Mouse (Mus musculus) mouse embryonic stem cell (cell line): ENCODE data around the gene Dpp6.

ENCODE experiments used
- in situ Hi-C, 2 experiments: fragments of 300-500 bp; cut with MboI; formaldehyde crosslinking; loops; 1 replicate in 1 of 2; 3 replicates in 1 of 2; pipeline ENCODE4 v1.14.3; 2019 to 2020; ENCODE audit warnings: low sequenced_read_pairs in 2 of 2, low pct_unique_long_range_greater_than_20kb in 1 of 2, mixed read lengths in 1 of 2; ENCODE audit not compliant: unreplicated experiment in 1 of 2

The Dpp6 gene

GRCm38 (mm10) chr5:27134436-27135005, 317.5 kb downstream of the Dpp6 start:
- in situ Hi-C loops = no loop called here

DNA sequence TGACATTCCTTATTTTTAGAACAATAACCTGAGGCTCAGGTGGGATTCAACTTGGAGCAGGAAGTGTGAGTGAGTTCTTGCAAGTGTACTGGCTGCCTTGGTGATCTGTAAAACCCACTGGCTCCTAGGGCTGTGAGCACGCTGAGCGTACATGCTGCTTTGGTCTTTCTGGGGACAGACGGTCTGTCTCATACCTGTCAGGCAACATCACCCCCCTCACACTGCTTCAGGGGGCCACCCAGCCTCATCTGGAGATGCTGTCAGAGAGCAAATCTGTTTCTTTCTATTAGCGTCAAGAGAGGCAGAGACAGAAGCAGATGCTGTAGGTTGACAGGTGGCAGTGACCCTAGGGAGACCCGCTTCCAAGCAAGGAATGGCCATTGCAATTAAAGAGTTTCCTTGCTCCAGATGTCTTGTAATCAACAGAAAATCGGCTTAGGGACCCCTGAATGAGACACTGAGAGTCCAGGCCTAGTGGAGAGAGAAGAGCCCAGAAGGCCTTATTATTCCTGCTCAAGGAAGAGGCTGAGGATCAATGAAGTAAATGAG, 330.5 kb downstream of the Dpp6 start:
- in situ Hi-C loops = no loop called here

GRCm38 (mm10) chr5:27151017-27151416, 334.0 kb downstream of the Dpp6 start:
- in situ Hi-C loops = no loop called here

DNA sequence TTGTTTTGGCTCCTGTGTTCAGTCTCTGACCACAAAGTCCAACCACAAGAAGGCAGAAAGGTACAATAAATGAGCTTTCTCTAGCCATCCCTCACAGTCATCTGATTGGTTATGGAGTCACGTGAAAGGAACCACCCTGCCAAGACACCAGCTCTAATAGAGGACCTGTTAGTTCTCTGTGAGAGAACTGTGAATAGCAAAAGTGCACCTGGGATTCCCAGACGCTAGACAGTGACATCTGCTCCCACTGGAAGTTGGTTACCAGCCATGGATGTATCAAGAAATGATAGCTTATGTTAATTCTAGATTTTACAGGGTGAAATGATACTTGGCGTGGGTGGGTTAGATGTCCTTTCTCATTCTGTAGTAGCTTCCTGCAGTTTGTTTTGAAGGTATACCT, 338.7 kb downstream of the Dpp6 start:
- in situ Hi-C loops = no loop called here

DNA sequence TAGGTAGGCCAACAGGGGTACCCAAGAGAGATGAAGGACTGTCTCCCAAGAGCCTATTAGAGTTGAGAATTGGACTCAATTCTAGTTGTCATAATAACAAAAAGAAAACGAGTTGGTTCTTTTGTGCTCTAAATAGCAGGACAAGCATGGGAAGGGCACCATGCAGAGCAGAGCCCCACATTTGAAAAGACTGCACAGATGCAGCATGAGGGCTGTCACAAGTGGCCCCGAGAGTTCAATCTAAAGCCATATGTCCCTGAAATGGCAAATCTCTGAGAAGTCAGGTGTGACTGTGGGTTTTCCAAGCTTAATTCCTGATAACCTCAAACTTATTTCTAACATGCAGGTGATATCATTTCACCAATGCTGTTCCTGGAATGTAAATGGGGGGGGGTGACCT, 339.4 kb downstream of the Dpp6 start:
- in situ Hi-C loops = no loop called here

- in situ Hi-C loops = no loop called here
Measured at GRCm38 (mm10) chr5:27161122-27161645, 344.2 kb downstream of the Dpp6 start.

DNA sequence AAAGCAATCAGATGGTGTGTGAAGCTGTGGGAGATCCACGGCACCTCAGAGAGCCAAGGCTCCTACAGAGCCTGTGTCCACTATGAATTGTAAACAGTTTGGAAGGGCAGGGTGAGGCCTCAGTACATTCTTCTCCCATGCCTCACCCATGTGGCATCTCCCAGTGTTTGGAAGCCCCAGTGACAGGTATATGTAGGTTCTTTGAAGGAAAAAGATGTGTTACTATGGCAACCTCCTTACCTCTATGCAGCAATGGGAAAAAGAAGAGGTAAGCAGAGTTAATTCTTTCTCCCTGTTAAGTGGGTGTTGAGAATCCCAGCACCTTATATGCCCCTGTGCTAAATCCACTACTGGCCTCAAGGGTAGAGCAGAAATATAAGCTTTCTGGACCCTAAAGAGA, 351.5 kb downstream of the Dpp6 start:
- in situ Hi-C loops = no loop called here

- in situ Hi-C loops = no loop called here
Measured at GRCm38 (mm10) chr5:27184963-27185362, 368.0 kb downstream of the Dpp6 start.

DNA sequence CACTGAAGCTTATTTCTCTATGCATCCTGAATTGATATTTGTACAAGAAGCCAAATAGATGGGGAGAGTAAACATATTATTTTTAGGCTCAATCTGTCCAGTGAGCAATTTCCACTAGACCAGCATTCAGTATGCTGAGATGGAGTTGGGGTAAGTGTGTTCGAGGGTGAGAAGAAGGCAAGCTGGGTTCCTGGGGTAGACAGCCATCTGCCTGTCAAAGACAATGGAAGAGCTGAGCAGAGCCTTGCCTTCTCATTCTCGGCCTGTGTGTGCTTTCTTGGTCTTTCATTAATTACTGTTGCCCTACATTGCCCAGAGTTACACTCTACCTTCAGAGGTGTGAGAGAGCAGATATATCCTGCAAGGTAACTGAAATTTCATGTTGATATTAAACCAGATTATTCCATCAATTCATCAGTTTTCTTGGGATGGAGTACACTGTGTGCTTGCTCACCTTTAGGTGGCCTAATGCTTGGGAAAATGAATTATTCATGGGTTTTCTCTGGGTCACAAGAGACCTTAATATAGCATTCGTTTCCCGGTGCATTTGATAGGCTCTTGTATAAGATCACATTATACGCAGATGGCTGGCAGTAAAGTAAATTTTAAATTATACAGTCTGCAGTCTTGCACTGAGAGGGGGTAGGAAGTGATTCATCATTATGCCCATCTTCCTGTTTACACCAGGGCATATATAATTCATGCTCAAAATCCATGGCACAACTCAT, 374.4 kb downstream of the Dpp6 start:
- in situ Hi-C loops = no loop called here

DNA sequence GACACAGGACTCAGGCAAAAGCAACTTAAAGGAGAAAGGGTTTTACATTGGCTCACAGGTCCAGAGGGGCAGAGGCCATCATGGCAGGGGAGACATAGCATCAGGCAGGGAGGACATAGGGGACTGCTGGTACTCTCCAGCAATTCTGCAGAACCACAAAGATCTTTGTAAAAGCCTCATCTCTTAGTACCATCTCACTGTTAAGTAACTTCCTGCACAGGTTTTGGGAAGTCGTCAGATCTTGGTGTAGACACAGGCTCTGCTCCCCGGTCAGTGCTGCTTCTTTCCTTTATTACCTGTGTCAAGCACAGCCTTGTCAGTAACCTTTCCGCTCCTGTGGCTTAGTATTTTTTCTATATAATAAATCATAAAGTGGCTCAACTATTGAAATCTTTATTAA, 377.2 kb downstream of the Dpp6 start:
- in situ Hi-C loops = no loop called here

GRCm38 (mm10) chr5:27194975-27195374, 378.0 kb downstream of the Dpp6 start:
- in situ Hi-C loops = no loop called here

- in situ Hi-C loops = no loop called here
Measured at GRCm38 (mm10) chr5:27200581-27201341, 383.8 kb downstream of the Dpp6 start.

DNA sequence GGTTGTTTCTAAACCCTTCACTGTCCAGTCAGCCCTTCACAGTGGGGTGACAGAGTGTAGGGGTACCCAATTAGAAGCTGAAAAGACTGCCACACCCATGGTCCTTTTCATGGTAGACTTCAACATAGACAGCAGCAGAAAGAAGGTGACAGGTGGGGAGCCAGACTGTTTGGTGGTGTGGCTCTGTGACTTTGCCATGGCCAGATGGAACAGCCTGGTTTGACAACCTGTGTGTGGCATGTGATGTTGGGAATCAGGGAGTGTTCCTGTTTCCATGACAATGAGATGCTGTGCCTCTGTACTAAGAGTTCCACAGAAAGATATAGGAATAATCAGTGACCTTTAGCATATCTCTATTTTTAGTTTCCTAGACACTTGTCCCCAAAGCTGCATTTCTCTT, 386.1 kb downstream of the Dpp6 start:
- in situ Hi-C loops = no loop called here

GRCm38 (mm10) chr5:27204721-27205120, 387.7 kb downstream of the Dpp6 start:
- in situ Hi-C loops = no loop called here

DNA sequence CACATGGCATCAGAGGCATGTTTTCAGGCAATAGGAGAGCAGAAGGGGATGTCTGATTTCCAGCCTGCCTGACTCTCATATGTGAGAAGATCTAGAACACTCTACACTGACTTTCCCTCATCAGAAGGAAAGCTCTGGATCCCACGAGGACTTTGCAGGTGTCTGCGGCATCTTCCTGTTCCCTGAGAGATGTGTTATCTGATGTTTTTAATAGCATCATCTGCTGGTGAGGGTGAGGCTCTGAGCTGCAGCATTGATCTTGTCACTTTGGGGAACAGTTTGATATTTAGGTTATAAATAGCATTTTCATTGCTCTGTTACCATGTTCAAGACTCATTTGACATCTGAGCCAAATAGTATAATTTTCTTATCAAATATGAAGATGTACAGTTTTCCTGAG, 388.8 kb downstream of the Dpp6 start:
- in situ Hi-C loops = no loop called here

DNA sequence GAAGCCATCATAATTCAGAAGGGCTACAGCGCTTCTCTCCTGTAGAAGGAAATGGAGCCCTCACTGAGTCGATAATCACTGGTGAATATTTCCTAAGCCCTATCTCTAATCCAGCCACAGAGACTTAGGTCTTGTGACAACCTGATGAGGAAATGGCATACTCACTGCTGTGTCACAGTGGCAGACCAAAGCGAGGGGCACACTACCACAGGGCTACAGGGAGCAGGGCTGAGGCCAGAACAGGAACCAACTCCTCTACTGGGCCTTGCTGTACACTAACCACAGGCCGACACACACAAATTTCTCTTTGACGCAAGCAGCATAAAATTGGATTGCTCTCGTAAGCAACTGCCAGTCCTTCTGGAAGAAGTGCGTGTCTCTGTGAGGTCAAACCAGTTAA, 389.2 kb downstream of the Dpp6 start:
- in situ Hi-C loops = no loop called here

- in situ Hi-C loops = no loop called here
Measured at GRCm38 (mm10) chr5:27220116-27220515, 403.1 kb downstream of the Dpp6 start.

- in situ Hi-C loops = no loop called here
Measured at GRCm38 (mm10) chr5:27242078-27242477, 425.1 kb downstream of the Dpp6 start.

DNA sequence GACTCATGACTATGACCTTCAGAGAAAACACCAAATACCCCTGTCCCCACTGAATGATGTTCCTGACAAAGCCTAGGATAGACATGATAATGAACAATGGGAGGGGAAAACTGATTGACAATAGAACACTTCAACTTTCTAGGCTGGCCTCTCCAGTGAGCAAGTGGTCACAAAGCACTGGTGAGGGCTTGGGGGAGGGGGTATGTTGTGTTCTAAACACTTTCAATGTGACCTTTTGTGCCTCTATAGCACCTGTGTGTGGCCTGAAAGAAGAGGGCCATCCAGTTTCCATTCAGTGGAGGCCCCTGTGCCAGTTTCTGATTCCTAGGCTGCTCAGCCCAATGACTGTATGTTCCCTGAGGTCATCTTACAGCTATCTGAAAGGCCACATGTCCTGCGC, 426.2 kb downstream of the Dpp6 start:
- in situ Hi-C loops = no loop called here
